Mouse (Mus musculus): ENCODE measurements around the gene Gng8. TPM values are rescaled to one million over a fixed set of nuclear protein-coding genes. Genes with fewer than 3 reads are reported as not detected.

The Gng8 gene
- total RNA-seq (2014; fragmentation: Nextera tagmentation), result not detected in 2 replicates
- total RNA-seq (2017), result 0.23 TPM in 1 of 2 replicates, not detected in the other
- not detected in 2 replicates for polyA plus RNA-seq (2012)

DNA sequence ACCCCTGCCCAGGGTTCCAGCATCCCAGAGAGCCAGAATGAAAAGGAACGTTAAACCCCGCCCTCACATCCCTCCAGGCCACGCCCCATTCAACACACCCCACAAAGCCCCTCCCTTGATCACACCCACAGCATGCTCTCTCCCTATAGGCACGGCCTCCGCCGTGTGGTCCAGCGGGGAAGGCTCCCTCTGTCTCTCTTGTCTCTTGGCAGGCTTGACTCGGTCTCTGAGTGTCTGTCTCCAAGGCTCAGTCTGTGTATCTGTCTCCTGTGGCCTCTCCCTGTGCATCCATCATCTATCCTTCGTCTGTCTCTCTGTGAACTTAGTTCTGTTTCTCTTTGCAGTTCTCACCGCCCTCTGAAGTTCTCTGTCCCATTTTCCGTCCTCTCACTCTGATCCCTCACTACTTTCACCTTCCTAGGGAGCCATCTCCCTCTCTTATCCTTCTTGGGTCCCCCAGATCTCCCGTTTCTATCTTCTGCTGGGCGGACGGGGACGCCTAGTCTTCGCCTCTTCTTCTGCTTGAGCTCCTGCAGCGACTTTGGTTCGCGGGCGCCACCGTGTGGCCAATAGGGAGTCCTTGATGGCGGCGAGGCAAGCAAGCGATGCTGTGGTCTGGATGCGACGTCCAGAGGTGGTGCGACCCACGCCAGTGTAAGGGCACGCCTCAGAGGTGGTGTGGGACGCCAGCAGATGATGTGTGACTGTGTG lies at the start of gene Gng8:
TSS of gene Gng8 (plus strand) at position 146 of the 711 bp plus-strand sequence.
- Histone ChIP-seq H3K4me3 (ENCODE audit: low read depth, low read length) (peak within 1 kb of the TSS; percentile 66), H3K4me1 (ENCODE audit: insufficient read depth, low read depth, low read length) (peaks cover 26% of the 10 kb centered on the region), H3K27me3 (ENCODE audit: insufficient read depth, low read length) (peaks cover 48% of the 10 kb centered on the region), H3K9me3 (replicated peaks) (peaks cover under 1% of the 10 kb centered on the region; the same call in 1 of the 2 replicates), H3K36me3 (replicated peaks) (no peaks in the 10 kb centered on the region)
- peak; percentile 65 for DNase-seq (ENCODE audit: low spot score)
- ATAC-seq (ENCODE audit: extremely low read depth, insufficient number of reproducible peaks, low FRiP score, poor library complexity, severe bottlenecking), result peak; percentile 74
- TF ChIP-seq GATA2 (IDR thresholded peaks at IDR 0.05; ENCODE audit: borderline replicate concordance, low read depth, low read length) (no peak), CTCF (IDR thresholded peaks at IDR 0.05; ENCODE audit: low read depth, low read length) (peak; percentile 78)

DNA sequence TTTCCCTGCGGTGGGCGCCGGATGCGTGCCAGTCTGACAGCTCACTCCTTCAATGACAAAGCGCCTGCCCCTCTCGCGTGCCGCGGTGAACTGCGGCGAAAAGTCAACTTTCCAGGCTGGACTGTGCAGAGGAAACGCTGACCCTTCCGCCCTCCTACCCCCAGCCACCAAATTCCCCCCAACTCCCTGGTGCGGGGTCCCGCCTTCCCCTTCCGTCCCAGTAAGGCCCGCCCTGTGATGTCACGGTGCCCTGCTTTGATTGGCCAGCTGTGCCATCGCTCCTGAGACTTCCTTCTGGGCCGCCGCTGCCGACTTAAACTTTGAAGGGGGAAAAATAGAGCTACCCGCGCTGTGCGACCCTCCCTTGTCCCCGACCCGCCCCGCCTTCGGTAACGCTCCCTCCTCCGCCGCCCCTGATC lies 48.9 kb upstream of the Gng8 start, which contains the start of gene Prkd2:
TSS of gene Prkd2 (plus strand) at position 258 of the 419 bp plus-strand sequence.
- Histone ChIP-seq H3K36me3 (replicated peaks) (peaks cover 69% of the 10 kb centered on the region), H3K9me3 (replicated peaks) (no peaks in the 10 kb centered on the region), H3K4me3 (ENCODE audit: low read depth, low read length) (peak within 1 kb of the TSS; percentile 76), H3K27me3 (ENCODE audit: insufficient read depth, low read length) (no peaks in the 10 kb centered on the region), H3K4me1 (ENCODE audit: insufficient read depth, low read depth, low read length) (peaks cover 67% of the 10 kb centered on the region)
- ATAC-seq (ENCODE audit: extremely low read depth, insufficient number of reproducible peaks, low FRiP score, poor library complexity, severe bottlenecking) (peak; percentile 88), DNase-seq (ENCODE audit: low spot score) (peak; percentile 96)
- no peak for TF ChIP-seq CTCF (IDR thresholded peaks at IDR 0.05; ENCODE audit: low read depth, low read length)
- no peak for TF ChIP-seq GATA2 (IDR thresholded peaks at IDR 0.05; ENCODE audit: borderline replicate concordance, low read depth, low read length)
- TF ChIP-seq GATA1 (IDR thresholded peaks at IDR 0.05; ENCODE audit: borderline replicate concordance, low read length), result no peak
- TF ChIP-seq TAL1 (conservative IDR thresholded peaks at IDR 0.05; ENCODE audit: low read depth, low read length), result no peak
- no peak for TF ChIP-seq POLR2AphosphoS5 (IDR thresholded peaks at IDR 0.05; ENCODE audit: insufficient replicate concordance, low read depth, low read length)

GRCm38 (mm10) chr7:16843441-16844171 lies 48.0 kb upstream of the Gng8 start:
- Histone ChIP-seq H3K9me3 (replicated peaks) (no peaks in the 10 kb centered on the region), H3K4me3 (ENCODE audit: low read depth, low read length) (peak overlapping the region; percentile 76), H3K4me1 (ENCODE audit: insufficient read depth, low read depth, low read length) (peaks cover 59% of the 10 kb centered on the region), H3K27me3 (ENCODE audit: insufficient read depth, low read length) (no peaks in the 10 kb centered on the region), H3K36me3 (replicated peaks) (peaks cover 68% of the 10 kb centered on the region)
- TF ChIP-seq GATA1 (IDR thresholded peaks at IDR 0.05; ENCODE audit: borderline replicate concordance, low read length) (no peak), GATA2 (IDR thresholded peaks at IDR 0.05; ENCODE audit: borderline replicate concordance, low read depth, low read length) (no peak), CTCF (IDR thresholded peaks at IDR 0.05; ENCODE audit: low read depth, low read length) (no peak), TAL1 (conservative IDR thresholded peaks at IDR 0.05; ENCODE audit: low read depth, low read length) (no peak), POLR2AphosphoS5 (IDR thresholded peaks at IDR 0.05; ENCODE audit: insufficient replicate concordance, low read depth, low read length) (no peak)
- peak; percentile 47 for DNase-seq (ENCODE audit: low spot score)
- ATAC-seq (ENCODE audit: extremely low read depth, insufficient number of reproducible peaks, low FRiP score, poor library complexity, severe bottlenecking), result no peak

- TF ChIP-seq GATA1 (IDR thresholded peaks at IDR 0.05; ENCODE audit: borderline replicate concordance, low read length), result no peak
- no peak for TF ChIP-seq CTCF (IDR thresholded peaks at IDR 0.05; ENCODE audit: low read depth, low read length)
- TF ChIP-seq TAL1 (conservative IDR thresholded peaks at IDR 0.05; ENCODE audit: low read depth, low read length), result no peak
- TF ChIP-seq GATA2 (IDR thresholded peaks at IDR 0.05; ENCODE audit: borderline replicate concordance, low read depth, low read length), result no peak
- no peak for TF ChIP-seq POLR2AphosphoS5 (IDR thresholded peaks at IDR 0.05; ENCODE audit: insufficient replicate concordance, low read depth, low read length)
- Histone ChIP-seq H3K4me3 (ENCODE audit: low read depth, low read length) (peak overlapping the region; percentile 76), H3K9me3 (replicated peaks) (no peaks in the 10 kb centered on the region), H3K4me1 (ENCODE audit: insufficient read depth, low read depth, low read length) (peaks cover 57% of the 10 kb centered on the region), H3K27me3 (ENCODE audit: insufficient read depth, low read length) (no peaks in the 10 kb centered on the region), H3K36me3 (replicated peaks) (peaks cover 67% of the 10 kb centered on the region)
- DNase-seq (ENCODE audit: low spot score), result no peak
- ATAC-seq (ENCODE audit: extremely low read depth, insufficient number of reproducible peaks, low FRiP score, poor library complexity, severe bottlenecking), result no peak
These were observed 46.9 kb upstream of the Gng8 start for GRCm38 (mm10) chr7:16844696-16845071.

- no peak for ATAC-seq (ENCODE audit: extremely low read depth, insufficient number of reproducible peaks, low FRiP score, poor library complexity, severe bottlenecking)
- Histone ChIP-seq H3K36me3 (replicated peaks) (peaks cover 67% of the 10 kb centered on the region), H3K27me3 (ENCODE audit: insufficient read depth, low read length) (no peaks in the 10 kb centered on the region), H3K9me3 (replicated peaks) (no peaks in the 10 kb centered on the region), H3K4me1 (ENCODE audit: insufficient read depth, low read depth, low read length) (peaks cover 57% of the 10 kb centered on the region), H3K4me3 (ENCODE audit: low read depth, low read length) (peak overlapping the region; percentile 76)
- DNase-seq (ENCODE audit: low spot score), result no peak
- TF ChIP-seq POLR2AphosphoS5 (IDR thresholded peaks at IDR 0.05; ENCODE audit: insufficient replicate concordance, low read depth, low read length) (no peak), GATA2 (IDR thresholded peaks at IDR 0.05; ENCODE audit: borderline replicate concordance, low read depth, low read length) (no peak), CTCF (IDR thresholded peaks at IDR 0.05; ENCODE audit: low read depth, low read length) (no peak), TAL1 (conservative IDR thresholded peaks at IDR 0.05; ENCODE audit: low read depth, low read length) (no peak), GATA1 (IDR thresholded peaks at IDR 0.05; ENCODE audit: borderline replicate concordance, low read length) (no peak)
These were observed 46.3 kb upstream of the Gng8 start for GRCm38 (mm10) chr7:16845072-16845819.

All from G1E (cell line).